Mouse (Mus musculus) cerebellum, postnatal 4 days (tissue): ENCODE measurements around the gene Slc10a7.

ENCODE experiments used
- DNase-seq, 2 experiments: peaks; one replicate each; pipeline ENCODE4 v3.0.0; 2022; ENCODE audit warnings: low spot score in 2 of 2, mixed read lengths in 1 of 2

The Slc10a7 gene

DNA sequence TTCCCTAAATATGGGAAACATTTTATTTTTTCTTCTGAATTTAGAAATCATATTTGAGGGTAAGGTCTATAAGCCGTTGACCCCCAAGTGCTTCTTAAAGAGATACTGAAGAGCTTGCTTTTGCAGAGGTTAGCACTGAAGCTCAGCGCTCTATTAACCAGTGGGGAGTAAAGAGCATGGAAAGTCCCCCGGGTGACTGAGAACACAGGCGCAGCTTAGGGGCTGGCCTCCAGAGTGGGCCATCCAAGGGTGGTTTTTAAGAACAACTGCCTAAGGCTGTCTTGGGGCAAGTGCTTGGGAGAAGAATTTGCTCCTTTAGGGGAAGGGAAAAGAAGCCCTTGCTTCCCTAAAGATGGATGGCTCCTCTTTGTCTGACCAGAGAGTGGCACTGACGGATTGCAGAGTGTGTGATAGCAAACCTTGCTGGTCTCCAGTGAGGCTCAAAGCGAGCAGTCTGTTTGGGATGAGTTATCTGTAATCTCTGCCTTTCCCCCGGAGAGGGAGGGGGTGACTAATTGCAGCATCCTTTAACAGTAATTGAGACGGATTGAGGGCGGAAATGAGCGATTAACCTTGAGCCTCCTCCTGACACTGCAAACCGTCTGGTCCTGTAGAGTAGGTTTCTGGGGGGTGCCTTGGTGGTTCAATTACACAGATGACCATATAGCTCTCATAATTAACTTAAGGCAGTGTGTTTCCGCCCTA lies 115.7 kb downstream of the Slc10a7 start:
- DNase-seq = no peak

GRCm38 (mm10) chr8:78626632-78627031 lies 117.5 kb downstream of the Slc10a7 start:
- DNase-seq = no peak

DNA sequence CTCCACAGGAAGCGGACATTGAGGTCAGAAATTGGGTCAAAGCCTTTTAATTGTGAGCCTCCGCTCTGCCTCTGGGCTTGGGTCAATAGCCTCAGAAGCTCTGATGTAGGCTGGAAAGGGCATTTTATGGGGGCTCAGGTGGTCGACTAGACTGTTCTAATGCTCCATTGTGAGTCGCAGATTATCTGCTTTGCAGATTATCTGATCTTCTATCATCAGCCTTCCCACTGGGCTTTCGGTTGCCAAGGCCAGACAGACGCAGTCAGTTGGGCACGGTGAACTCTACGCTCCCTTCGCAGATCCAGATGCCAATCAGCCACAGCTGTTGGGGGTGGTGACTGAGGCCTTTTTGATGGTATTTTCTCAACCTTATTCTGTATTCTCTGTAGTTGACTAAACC lies 118.6 kb downstream of the Slc10a7 start:
- no peak for DNase-seq

DNA sequence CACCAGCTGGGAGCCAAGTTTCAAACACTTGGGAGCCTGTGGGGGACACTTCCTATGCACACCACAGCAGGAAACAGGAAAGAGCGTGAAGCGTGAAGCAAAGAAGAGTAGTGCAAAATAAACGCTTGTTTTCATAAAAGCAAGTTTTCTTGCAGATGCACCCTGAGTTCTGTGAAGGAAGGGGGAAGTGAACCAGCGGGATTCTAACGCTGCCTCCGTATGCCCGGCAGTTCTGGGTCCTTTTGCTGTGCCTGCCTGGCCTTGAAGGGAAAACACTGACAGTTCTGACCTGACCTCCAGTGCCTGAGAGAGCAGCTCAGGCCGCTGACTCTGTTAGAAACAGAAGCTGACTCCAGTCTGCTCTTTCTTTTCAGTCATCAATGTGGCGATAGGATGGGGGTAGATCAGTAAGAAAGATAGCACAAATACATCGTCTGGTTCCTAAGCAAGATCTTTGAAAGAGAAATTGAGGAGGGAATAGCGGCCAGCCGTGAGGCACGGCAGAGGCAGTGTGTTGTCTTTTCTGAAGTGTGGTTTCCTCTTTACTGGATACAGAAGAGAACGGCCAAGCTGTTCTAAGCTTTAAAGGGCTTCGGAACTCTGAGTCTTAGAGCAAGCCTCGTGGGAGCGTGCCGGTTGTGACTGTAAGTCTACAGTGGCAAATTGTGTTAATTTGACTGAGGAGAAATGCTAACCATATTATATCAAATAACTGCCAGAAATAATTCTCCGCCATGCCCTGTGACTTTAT lies 121.4 kb downstream of the Slc10a7 start:
- DNase-seq = no peak

- no peak for DNase-seq
Measured at GRCm38 (mm10) chr8:78633012-78633411, 123.9 kb downstream of the Slc10a7 start.

GRCm38 (mm10) chr8:78634018-78634417 lies 124.9 kb downstream of the Slc10a7 start:
- DNase-seq = no peak

- no peak for DNase-seq
Measured at GRCm38 (mm10) chr8:78634523-78635240, 125.5 kb downstream of the Slc10a7 start.

GRCm38 (mm10) chr8:78635241-78635771 lies 126.2 kb downstream of the Slc10a7 start:
- no peak for DNase-seq

DNA sequence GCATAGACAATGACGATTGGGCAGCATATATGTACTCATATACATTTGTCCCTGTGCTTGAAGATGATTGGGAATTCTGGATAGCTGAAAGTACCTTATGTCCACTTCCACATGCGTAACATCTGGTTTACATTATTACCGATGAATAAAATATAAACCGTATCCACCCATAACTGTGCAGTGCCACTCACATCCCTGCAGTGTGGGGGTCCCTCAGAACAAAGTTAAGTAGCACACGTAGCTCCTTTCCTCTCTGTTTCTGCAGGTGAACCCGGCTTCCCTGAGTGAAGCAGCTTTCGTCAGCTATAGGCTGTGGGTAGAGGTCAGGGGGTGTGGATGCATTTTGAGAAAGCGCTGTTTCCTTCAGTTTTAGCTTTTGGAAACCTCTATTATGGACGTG lies 132.8 kb downstream of the Slc10a7 start:
- DNase-seq = no peak

- no peak for DNase-seq
Measured at GRCm38 (mm10) chr8:78642376-78642775, 133.2 kb downstream of the Slc10a7 start.

GRCm38 (mm10) chr8:78647000-78647656 lies 138.0 kb downstream of the Slc10a7 start:
- DNase-seq = no peak

GRCm38 (mm10) chr8:78647846-78648245 lies 138.7 kb downstream of the Slc10a7 start:
- DNase-seq = no peak

GRCm38 (mm10) chr8:78648918-78649317 lies 139.8 kb downstream of the Slc10a7 start:
- DNase-seq = peak in 1 of 2 experiments; percentile 55

GRCm38 (mm10) chr8:78651670-78652069 lies 142.5 kb downstream of the Slc10a7 start:
- no peak for DNase-seq

DNA sequence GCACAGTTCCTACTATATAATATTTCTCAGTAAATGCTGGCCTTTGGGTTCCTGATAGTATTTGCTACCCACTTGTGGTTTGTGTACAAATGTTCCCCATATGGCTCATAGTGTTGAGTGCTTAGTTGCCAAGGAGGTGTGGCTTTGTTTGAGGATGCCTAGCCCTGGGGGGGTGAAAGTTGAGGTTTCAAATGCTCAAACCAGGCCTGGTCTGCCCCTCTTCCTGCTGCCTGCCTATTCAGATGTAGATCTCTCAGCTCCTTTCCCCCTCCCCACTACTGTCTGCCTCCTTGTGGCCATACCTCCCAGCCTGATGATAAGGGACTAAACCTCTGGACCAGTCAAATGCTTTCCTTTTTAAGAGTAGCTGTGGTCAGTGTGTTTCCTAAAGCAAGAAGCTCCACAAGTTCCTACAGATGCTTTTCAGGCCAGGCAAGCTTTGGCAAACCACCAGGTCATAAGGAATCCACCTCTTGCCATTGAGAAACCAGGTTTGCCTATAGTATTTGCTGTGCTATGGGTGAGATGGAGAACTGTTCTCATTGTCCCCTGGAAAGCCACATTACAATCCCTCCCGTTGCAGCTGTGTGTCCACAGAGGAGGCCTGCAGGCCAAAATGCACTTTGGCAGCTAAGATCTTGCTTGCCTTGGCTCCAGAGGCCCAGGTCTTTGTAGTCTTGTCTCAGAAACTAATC lies 146.4 kb downstream of the Slc10a7 start:
- no peak for DNase-seq

- no peak for DNase-seq
Measured at GRCm38 (mm10) chr8:78656700-78657370, 147.7 kb downstream of the Slc10a7 start.

- DNase-seq = no peak
Measured at GRCm38 (mm10) chr8:78658172-78658571, 149.0 kb downstream of the Slc10a7 start.

DNA sequence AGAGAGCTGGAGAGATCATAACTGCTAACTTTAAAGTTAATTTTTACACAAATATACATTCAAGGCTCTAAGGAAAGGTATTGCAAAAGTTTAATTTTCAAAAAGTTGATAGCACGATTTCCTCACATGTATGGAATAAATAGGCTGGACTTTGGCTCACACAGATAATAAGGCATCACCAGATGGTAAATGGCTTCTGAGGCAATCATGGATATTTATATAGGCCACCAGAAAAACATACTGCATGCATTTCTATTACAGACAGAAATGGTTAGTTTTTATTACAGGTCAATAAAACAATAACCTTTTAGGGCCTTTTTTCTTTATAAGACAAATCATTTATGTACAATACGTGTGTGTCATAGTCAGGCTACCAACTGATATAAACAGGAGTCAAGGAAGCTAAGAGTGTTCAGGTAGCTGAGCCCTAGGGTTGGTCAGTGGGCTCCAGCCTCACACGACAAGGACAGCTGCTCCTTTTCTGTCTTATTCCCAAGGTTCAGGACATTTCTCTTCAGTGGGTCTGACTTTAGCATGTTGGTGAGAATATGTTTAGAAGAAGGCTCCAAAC lies 150.6 kb downstream of the Slc10a7 start:
- DNase-seq = no peak

DNA sequence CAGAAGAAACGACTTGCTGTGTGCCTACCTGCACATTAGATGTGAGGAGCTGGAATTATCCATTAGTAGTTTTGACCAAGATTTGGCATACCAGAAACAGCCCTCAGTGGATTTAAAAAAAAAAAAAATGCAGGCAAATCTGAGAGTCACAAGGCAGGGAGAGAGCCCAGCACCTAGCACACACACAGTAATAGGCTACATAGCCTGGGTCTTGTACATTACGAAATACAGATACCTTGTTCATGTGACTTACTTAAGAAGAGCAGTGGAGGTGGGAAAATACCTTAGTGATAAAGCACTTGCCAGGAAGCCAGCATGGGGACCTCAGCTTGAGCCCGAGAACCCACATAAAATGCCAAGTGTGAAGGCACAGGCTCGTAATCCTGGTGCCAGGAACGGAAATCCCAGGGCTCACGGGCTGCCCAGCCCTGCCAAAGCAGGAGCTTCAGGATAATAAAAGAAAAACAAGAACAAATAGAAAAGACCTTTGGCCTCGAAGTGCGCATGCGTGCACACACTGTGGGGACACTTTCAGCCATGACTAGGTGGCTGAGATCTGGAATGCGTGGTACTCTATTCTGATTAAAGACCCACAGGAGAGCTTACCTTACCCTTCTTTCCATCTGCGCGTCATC lies 155.3 kb downstream of the Slc10a7 start:
- DNase-seq = no peak

DNA sequence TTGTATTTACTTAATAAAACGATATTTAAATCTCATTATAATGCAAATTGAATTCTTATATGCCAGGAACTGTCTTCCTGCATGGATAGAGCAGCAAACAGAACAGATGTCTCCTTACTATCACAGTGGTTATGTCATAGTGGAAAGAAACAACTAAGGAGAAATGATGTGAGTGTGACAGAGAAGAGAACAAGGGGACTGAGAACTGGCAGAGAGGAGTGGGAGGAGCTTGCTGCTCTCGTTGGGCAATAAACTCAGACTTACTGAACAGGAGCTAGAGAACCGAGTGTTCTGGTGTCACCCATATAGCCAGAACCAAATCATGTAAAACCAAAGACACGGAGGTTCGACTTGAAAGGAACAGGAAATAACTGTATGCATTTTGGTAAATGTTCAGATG lies 158.3 kb downstream of the Slc10a7 start:
- no peak for DNase-seq
